Mouse (Mus musculus): ENCODE measurements around the gene Cbfa2t3. TPM values are rescaled to one million over a fixed set of nuclear protein-coding genes. Genes with fewer than 3 reads are reported as not detected.

Gene Cbfa2t3
- total RNA-seq, 2 experiments from 2014 or later, result 10.9 to 13.1 TPM

DNA sequence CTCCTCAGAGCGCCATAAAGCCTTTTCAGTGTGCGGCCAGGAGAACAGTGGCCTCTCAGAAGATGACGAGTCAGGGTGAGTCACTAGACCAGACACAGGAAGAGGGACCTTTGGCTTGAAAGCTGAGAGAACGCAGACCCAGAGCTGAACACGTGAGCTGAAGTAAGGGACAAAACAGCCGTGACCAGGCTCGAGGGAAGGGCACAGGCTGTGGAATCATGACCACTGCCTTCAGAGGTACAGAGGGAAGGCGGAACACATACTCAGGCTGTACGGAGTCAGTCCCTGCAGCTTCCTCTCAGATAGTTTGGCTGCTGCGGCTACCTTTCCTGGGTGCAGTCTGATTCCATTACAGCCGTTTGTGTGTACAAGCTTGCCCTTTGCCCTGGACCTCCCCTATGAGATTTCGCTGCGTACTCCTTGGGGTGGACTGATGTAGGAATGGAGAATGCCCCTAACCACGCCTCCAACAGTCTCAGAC is 113.5 kb downstream of the Cbfa2t3 start:
- ATAC-seq (replicated peaks; ENCODE audit: low FRiP score, poor library complexity, severe bottlenecking), result no peak

DNA sequence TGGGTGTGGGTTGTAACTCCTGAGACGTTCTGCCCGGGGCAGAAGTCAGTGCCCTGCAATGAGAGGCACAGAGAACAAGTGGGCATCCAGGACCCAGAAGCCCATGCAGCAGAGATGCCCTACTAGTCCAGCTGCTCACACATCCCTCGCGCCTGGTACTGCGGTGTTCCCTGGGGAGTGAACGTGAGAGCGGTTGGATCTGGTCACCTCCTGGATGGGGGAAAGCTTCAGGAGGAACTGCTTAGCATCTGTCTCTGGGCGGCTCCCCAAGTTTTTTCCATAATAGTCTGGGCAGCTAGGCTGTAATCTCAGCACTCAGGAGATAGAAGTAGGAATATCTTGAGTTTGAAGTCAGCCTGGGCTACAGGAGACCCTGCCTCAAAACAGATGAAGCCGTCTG is 113.9 kb downstream of the Cbfa2t3 start:
- ATAC-seq (replicated peaks; ENCODE audit: low FRiP score, poor library complexity, severe bottlenecking), result no peak

DNA sequence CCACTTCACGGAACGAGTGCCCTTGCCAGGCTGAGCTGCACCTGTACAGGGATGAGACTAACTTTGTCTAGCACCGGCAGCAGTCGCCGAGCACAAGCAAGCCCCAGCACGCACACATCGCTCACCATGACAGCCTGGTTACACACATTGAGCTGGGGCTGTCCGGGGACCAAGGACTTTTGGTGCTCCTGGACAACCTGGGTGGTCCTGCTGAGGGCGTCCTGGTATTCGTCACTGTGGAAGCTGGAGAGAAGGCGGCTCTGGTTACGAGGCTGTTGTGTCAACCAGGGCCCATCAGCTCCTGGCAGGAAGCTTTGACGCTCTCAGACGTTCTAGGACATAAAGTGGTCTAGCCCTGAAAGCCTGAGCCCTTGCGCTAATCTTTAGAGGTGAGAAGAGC is 118.0 kb downstream of the Cbfa2t3 start:
- no peak for ATAC-seq (replicated peaks; ENCODE audit: low FRiP score, poor library complexity, severe bottlenecking)

DNA sequence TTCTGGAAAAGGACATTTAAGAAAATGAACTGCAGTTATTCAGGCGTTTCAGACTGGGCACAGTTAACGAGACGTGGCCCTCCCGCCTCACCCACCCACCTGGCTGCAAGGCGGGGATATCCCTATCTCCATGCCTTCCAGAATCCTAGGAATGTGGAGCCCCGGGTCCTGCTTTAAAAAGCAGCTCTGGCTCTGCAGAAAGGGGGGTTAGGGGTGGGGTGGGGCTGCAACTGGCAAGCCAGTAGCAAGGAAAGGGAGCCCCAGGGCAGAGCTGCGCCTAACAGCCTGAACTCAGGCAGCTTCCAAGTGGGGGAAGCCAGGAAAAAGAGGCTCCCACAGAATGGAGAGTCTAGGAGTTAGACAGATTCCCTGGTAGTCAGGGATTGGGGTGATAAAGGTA is 119.7 kb downstream of the Cbfa2t3 start:
- no peak for ATAC-seq (replicated peaks; ENCODE audit: low FRiP score, poor library complexity, severe bottlenecking)

DNA sequence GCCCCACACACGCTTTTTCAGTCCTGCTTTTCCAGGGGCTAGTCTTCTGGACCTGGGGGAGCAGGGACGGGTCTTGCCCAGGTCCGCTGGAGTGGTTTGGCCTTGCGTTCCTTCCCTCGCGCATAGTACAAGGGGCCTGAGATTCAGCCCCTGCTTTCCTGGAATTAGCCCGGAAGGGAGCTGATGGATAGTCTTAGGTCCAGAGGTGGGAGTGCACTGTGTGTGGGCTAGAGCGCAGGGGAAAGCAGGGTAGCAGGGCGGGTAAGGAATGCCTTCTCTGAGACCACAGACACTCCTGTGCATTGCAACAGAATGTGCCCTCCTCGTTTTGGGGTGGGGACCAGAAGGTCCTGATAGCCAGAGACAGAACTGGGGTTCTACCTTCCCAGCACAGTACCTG is 121.8 kb downstream of the Cbfa2t3 start:
- ATAC-seq (replicated peaks; ENCODE audit: low FRiP score, poor library complexity, severe bottlenecking), result peak; percentile 4; the same call in 1 of the 2 replicates

DNA sequence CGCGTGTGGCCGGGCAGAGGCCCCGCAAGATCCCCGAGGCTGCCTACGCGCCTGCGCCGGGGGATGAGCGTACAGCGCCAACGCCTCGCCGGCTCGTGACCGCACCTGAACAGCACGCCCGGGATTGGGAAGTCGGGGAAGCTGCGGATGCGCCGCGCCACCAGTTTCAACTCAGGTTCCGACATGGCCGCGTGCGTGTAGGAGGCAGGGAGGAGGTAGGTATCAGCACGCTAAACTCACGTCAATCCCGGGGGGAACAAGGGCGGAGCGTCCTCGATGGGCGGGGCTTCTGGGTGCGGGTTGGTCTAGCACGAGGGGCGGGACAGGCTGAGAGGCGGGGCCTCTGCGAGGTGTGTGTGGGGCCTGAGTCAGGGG is 122.3 kb downstream of the Cbfa2t3 start, which contains the start of gene Aprt:
TSS of gene Aprt (minus strand) at position 262 of the 375 bp plus-strand sequence.
- ATAC-seq (replicated peaks; ENCODE audit: low FRiP score, poor library complexity, severe bottlenecking), result peak; percentile 88

DNA sequence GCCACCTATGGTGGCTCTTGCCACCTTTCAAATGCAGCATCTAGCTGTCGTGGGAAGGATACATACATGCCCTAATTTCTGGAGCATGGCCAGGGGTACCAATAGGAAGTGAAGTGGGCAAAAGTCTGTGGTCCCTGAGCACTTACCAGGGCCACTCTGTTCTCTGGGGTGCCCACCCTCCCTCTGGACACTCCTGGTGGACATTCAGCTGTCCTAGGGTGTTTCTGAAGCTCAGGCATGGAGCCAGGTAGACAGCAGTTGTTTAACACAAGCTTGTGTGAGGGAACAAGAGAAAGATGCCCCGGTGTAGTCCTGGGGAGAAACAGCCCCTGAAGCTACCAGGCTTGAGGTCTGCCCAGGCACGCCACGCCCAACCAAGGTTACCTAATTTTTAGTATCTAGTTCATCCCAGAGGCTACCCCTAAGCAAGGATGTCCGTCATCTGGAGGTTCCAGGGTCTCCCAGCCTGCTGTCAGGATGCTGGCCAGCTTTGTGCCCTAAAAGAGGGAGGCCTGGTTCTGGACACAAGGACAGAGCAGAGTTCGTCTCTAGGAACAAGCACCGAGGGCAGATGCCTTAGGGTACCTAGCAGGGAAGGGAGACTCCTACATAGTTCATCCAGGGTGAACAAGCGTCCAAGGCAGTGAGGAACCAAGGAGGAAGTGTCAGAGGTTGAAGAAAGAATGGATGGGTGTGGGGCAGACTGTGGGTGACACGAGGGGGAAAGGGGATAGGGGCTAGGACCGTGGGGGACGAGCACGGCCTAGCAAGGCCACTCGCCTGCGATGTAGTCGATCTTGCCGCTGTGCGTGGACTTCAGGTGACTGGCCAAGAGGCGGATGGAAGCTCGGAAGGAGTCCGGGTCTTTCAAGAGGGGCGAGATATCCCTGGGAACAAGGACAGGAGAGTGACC is 122.9 kb downstream of the Cbfa2t3 start:
- 0 out of 2 replicates have a peak, but pooled peaks have one; percentile 6 for ATAC-seq (replicated peaks; ENCODE audit: low FRiP score, poor library complexity, severe bottlenecking)

DNA sequence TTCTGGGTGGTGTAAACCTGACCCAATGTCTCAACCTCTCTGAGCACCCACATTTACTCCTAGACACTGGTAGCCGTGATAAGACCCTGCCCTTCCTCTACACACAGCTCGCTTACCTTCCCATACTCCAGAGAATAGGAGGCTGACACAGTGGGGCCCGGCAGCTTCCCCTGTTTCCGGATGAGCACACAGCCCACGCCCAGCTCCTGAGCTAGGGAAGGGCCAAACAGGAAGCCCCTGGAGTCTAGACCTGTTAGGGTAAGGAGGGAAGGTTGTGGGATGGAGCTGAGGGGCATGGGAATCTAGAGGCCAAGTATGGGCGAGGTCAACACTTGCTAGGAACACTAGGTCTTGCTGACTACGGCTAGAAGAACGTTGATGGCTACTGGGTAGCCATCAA is 123.6 kb downstream of the Cbfa2t3 start:
- ATAC-seq (replicated peaks; ENCODE audit: low FRiP score, poor library complexity, severe bottlenecking), result no peak

Other genes starting within 250 kb of the Cbfa2t3 start
- 1.0 TPM in 1 of 2 replicates, not detected in the other for gene Snai3, start 238.4 kb downstream of the Cbfa2t3 start, total RNA-seq (2015; ENCODE audit: low replicate concordance)
- gene Snai3, start 238.4 kb downstream of the Cbfa2t3 start, total RNA-seq (2017; ENCODE audit: low replicate concordance), result not detected in 2 replicates
- 9.0 and 12.9 TPM in 2 replicates for gene Rnf166, start 223.0 kb downstream of the Cbfa2t3 start, total RNA-seq (2015; ENCODE audit: low replicate concordance)
- 7.9 and 8.1 TPM in 2 replicates for gene Rnf166, start 223.0 kb downstream of the Cbfa2t3 start, total RNA-seq (2017; ENCODE audit: low replicate concordance)
- gene Ctu2, start 223.0 kb downstream of the Cbfa2t3 start, total RNA-seq (2015; ENCODE audit: low replicate concordance), result 3.8 and 29.4 TPM in 2 replicates
- gene Ctu2, start 223.0 kb downstream of the Cbfa2t3 start, total RNA-seq (2017; ENCODE audit: low replicate concordance), result 7.5 and 7.8 TPM in 2 replicates
- gene Piezo1, start 147.8 kb downstream of the Cbfa2t3 start, total RNA-seq (2015; ENCODE audit: low replicate concordance), result 12.1 and 17.1 TPM in 2 replicates
- 14.7 and 23.0 TPM in 2 replicates for gene Piezo1, start 147.8 kb downstream of the Cbfa2t3 start, total RNA-seq (2017; ENCODE audit: low replicate concordance)
- 16.1 and 24.2 TPM in 2 replicates for gene Cdt1, start 131.1 kb downstream of the Cbfa2t3 start, total RNA-seq (2015; ENCODE audit: low replicate concordance)
- 38.2 and 47.5 TPM in 2 replicates for gene Cdt1, start 131.1 kb downstream of the Cbfa2t3 start, total RNA-seq (2017; ENCODE audit: low replicate concordance)
- 77.1 and 85.7 TPM in 2 replicates for gene Aprt, start 122.2 kb downstream of the Cbfa2t3 start, total RNA-seq (2015; ENCODE audit: low replicate concordance)
- gene Aprt, start 122.2 kb downstream of the Cbfa2t3 start, total RNA-seq (2017; ENCODE audit: low replicate concordance), result 20.6 and 30.2 TPM in 2 replicates
- gene Galns, start 87.6 kb downstream of the Cbfa2t3 start, total RNA-seq (2015; ENCODE audit: low replicate concordance), result 8.6 and 23.2 TPM in 2 replicates
- gene Galns, start 87.6 kb downstream of the Cbfa2t3 start, total RNA-seq (2017; ENCODE audit: low replicate concordance), result 8.6 and 15.5 TPM in 2 replicates
- gene Trappc2l, start 87.5 kb downstream of the Cbfa2t3 start, total RNA-seq (2015; ENCODE audit: low replicate concordance), result 17.7 and 26.8 TPM in 2 replicates
- 9.1 and 10.2 TPM in 2 replicates for gene Trappc2l, start 87.5 kb downstream of the Cbfa2t3 start, total RNA-seq (2017; ENCODE audit: low replicate concordance)
- not detected in 2 replicates for gene Pabpn1l, start 76.4 kb downstream of the Cbfa2t3 start, total RNA-seq (2015; ENCODE audit: low replicate concordance)
- gene Pabpn1l, start 76.4 kb downstream of the Cbfa2t3 start, total RNA-seq (2017; ENCODE audit: low replicate concordance), result not detected in 2 replicates
- 3.3 TPM in 1 of 2 replicates, not detected in the other for gene Acsf3, start 76.4 kb upstream of the Cbfa2t3 start, total RNA-seq (2015; ENCODE audit: low replicate concordance)
- gene Acsf3, start 76.4 kb upstream of the Cbfa2t3 start, total RNA-seq (2017; ENCODE audit: low replicate concordance), result 1.7 and 5.2 TPM in 2 replicates
- not detected in 2 replicates for gene Cdh15, start 148.9 kb upstream of the Cbfa2t3 start, total RNA-seq (2015; ENCODE audit: low replicate concordance)
- not detected in 2 replicates for gene Cdh15, start 148.9 kb upstream of the Cbfa2t3 start, total RNA-seq (2017; ENCODE audit: low replicate concordance)

Data from erythroblast, adult 5-6 weeks (primary cell).